Mouse (Mus musculus) naive thymus-derived CD4-positive, alpha-beta T cell, adult 2 months (primary cell): Measurements from ENCODE around the gene Tns1.
A peak's percentile ranks its signal among the peaks of the same experiment; 100 is the strongest.

Experiments
- DNase-seq: peaks from one replicate; pipeline ENCODE4 v3.0.0-alpha.2; 2011; ENCODE audit warnings: low read depth

Tns1 gene

GRCm38 (mm10) chr1:74121821-74122576 lies 2.2 kb downstream of the Tns1 start:
- DNase-seq, result no peak

DNA sequence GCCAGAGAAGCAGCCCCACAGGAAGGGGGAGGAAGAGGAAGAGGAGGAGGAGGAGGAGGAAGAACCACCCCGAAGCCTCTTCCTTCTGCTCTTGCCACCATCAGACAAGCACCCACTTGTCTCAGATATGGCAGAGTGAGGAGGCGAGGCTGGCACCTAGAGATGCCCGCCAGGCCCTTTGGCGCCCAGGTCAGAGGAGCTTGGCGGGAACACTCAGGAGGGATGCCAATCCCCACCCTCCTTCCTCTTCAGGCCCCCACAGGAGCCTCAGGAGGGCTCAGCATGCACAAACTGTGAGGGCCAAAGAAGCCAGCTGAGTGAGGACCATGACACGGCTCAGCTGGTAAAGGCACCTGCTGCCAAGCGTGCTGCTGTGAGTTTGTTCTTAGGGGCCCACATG lies 3.1 kb downstream of the Tns1 start:
- DNase-seq, result no peak

DNA sequence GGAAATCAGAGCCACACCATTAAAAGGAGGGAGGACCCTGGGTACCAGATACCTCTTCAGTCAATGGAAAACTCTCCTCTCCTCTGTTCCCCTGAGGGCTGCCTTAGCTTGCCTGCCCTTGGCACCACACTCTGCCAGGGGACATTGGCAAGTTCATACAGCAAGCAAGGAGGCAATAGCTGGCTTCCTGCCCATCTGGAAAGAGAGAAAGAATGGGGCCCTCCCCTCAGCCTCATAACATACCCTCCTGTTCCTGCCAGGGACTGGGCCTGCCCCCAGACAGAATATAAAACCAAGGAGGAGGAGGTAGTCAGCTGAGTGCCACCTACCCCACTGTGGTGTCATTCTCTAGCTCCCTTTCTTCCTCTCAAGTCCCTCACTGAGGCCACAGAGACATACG lies 5.1 kb downstream of the Tns1 start:
- no peak for DNase-seq

- DNase-seq, result no peak
Observed at GRCm38 (mm10) chr1:74117876-74118275, 6.4 kb downstream of the Tns1 start.

DNA sequence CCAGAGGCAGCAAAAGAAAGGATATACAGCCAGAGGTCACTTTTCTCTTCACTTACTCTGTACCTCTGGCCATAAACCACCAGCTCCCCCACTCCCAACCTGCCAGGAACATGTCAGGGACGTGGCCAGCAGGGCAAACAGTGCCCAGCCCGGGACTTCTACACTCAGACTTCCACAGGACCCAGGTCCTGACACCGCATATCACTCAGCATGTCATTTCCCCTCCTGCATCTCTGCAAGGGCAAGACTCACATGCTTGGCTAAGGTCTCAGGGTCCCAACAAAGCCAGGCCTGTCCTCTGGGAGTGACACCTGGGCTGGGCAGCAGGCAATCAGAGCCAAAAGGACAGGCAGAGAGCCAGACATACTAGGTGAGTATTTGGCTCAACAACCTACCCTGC lies 11.2 kb downstream of the Tns1 start:
- no peak for DNase-seq

DNA sequence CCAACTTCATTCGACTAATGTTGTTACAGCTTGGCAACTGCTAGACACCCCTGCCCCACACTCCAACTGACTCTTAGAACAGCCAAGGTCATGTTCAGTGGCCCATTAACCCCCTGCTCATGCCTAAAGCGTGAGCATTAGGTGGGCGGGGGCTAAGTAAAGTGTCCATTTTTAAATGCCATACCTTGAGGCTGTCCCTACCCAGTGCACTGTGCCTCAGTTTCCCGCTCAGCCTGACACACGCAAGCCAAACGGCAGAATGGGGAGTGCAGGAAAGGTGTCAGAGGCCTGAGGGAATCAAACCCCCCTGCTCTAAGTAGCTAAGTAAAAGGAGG lies 12.6 kb downstream of the Tns1 start:
- DNase-seq, result no peak

GRCm38 (mm10) chr1:74110932-74111695 lies 13.1 kb downstream of the Tns1 start:
- DNase-seq, result no peak

DNA sequence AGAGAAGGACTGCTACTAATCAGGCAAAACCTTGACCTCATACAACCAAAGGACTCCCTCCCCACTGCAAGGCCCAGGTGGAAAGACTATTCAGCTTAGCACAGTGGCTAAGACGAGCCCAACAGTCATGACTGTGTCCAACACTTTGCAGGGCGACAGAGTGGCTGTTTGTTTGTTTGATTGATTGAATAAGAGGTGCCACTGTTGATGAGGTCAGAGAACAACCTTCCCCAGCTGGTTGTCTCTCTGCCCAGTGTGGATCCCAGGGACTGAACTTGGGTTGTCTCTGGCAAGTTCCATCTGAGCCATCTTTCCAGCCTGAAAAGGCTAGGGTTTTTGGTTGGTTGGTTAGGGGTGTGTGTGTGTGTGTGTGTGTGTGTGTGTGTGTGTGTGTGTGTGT lies 14.6 kb downstream of the Tns1 start:
- DNase-seq, result no peak

DNA sequence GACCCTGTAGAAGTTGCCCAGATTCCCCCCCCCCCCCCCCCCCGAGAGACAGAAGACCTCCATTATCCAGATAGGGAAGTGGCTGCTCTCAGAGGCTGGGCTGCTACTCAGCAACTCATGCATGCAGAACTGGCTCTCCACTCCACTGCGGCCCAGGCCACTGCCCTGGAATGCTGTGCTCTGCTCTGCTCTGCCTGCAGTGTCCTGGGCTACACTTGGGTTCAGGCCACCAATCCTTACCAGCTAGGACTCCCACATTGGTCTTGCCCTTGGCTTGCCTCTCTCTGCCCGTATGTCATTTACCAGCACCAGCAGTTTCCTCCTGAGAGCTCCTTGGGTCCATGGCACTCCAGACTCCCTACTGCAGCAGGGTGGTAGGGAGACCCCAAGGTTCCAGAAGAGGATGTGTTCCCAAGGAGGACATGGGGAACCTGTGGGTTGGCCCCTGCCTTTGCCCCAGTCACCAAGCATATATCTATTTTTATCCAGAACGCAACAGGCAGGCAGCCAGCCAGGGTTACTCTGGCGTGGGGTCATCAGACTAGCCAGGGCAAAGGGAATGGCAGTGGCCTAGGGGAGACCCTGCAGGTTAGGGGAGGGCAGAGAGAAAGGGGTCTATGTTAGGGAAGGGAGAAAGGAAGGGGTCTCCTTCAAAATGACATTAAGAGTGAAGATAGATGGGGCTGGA lies 16.2 kb downstream of the Tns1 start:
- DNase-seq, result no peak

DNA sequence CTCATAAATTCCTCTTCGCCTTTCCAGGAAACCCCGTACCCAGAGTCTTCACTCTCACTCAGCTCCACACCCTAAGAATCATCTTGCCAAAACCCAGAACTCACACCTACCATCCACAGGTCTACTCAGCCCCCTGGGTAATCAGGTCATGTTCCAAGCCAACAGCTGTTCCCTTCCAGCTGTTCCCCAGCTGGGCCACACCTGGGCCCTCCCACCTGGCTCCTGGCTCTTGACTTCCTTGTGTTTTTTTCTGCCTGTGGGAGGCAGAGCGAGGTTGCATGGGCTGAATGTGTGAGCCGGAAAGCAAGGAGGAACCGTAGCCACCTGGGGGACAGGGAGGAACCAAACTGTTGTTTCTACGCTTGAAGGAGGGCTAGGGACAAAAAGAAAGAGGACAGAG lies 18.0 kb downstream of the Tns1 start:
- no peak for DNase-seq

DNA sequence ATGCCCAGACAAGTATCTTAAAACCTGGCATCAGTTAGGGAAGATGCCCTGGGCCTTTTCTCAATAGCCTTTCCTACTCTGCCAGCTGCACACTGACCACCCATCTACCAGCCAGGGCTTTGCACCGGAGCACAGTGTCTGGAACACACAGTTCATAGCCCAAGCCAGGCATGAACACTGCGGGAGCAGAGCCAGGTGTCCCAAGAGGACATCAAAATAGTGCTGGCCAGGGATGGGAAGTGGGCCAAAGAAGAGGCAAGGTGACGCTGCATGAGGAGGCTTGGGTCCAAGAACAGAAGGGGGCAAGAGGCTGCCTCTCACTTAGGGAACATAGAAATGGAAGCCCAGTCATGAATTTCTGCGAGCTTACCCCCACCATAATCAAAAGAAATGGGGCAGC lies 18.6 kb downstream of the Tns1 start:
- DNase-seq, result no peak

GRCm38 (mm10) chr1:74103654-74104353 lies 20.4 kb downstream of the Tns1 start:
- DNase-seq, result no peak

DNA sequence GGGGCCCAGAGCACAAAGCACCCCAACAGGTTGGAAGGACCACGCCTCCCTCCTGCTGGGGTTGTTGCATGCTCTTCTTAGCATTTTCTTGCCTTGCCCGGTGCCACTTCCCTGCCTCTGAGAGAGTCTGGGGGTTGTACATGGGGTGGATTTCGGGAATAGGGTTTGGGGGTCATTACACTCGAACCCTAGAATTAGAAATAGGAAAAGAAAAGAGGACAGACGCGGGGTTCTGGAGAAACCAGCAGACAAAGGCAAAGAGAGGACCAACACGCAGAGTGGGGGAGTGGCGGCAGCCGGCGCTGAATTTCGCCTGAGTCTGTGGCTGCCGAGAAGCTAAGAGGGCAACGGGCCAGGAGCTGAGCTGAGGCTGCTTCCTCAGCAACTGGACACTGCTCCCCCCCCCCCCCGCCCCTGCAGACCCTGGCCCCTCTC lies 25.2 kb downstream of the Tns1 start:
- DNase-seq, result no peak

- peak; percentile 20 for DNase-seq
Observed at GRCm38 (mm10) chr1:74098004-74099000, 25.9 kb downstream of the Tns1 start.

GRCm38 (mm10) chr1:74095728-74096127 lies 28.5 kb downstream of the Tns1 start:
- no peak for DNase-seq

DNA sequence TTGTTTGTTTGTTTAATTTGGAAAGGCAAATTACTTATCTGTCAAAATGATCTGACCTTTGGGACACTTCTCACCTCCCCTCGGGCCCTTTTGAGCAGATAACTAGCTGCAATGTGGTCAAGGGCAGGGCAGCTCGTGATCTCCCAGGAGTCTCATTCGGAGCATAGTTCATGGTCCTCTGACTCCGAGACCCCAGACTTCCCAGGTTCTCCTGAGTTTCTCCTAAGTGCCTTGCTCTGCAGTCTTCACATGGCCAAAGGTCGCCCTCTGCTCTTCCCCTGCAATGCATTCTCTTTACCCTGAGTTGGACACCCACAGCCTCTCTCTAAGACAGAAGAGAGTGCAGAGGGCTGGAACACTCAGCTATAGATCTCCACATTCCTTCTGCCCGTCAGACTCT lies 29.0 kb downstream of the Tns1 start:
- DNase-seq, result no peak

DNA sequence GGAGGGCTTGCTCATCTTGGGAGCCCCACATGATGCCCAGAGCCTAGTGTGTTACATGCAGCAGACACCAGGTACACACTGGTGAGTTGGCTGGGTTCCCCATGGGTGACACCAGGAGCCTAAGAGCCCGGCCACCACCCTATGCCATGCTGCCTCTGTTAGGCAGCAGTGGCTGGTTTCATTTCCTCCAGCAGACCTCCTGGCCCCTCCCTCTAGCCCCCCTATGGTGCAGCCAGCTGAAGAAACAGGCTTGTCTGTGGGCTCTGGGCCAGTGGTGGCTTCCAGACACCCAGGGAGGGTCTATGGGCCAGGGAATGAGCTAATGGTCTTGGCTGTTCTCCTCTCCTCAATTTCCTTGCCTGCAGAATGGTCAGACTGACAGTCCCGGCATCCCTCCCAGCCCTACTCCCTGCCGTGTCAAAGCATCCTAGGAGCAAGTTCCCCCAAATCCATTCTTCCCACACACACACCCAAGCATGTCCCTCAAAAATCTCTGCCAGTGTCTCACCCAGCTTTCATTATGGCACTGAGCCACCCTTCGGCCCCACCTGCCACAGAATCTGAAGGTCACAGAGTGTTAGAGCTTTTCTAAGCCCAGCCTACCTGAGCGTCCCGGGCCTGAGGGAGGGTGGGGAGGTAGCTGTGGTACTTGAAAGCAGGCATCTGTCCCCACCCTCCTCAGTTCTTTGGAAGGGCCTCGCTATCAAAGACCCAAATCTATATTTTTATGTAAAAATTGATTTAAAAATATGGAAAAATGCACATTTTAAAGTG lies 29.6 kb downstream of the Tns1 start:
- DNase-seq, result no peak

GRCm38 (mm10) chr1:74093447-74093846 lies 30.8 kb downstream of the Tns1 start:
- DNase-seq, result no peak

GRCm38 (mm10) chr1:74092242-74092641 lies 32.0 kb downstream of the Tns1 start:
- no peak for DNase-seq

DNA sequence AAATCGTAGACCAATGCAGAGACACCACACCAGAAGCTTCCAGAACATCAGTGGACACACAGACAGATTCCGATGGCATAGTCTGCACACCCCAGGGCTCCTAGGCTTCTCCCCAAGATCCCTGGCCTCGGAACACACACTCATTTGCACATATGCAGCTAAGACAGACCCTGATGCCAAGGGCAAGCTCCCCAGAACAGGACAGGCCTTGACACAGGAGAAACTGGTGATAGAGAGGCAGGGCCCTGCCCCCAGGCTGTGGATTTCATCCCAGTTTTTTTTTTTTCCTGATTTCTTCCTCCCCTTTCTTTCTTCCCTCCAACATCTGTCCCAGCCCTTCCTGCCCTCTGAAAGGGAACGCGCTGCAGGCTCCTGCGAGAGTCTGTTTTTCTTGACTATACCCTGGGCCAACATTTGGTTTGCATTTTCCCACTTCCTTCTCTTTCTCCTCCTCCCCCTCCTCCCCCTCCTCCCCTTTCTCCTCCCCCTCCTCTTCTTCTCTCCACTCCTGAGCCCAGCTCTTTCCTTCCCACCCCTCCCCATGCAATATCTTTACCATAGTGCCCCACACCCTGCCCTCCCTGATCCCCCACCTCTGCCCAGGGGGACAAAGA lies 32.5 kb downstream of the Tns1 start:
- DNase-seq, result no peak
